Mouse (Mus musculus) kidney, adult 2 months (tissue): ENCODE data around the gene Clint1.

Experiments
- CTCF ChIP-seq: fragments of 200-500 bp; conservative IDR thresholded peaks from 2 replicates; pipeline ENCODE4 v1.5.1; 2011; ENCODE audit warnings: low read depth, mild to moderate bottlenecking, control low read depth, low read length, moderate library complexity, mixed read lengths; ENCODE audit not compliant: insufficient read depth, insufficient read length
- POLR2A ChIP-seq: fragments of 200-500 bp; IDR thresholded peaks from one replicate; pipeline ENCODE4 v1.6.1; 2011; ENCODE audit warnings: low read depth, low read length, control low read depth

- TF ChIP-seq CTCF (peak; percentile 35; the same call in 1 of the 2 replicates), POLR2A (no peak)
Measured at GRCm38 (mm10) chr11:45884029-45884428, 32.2 kb downstream of the Clint1 start.
